8 mouse cellular contexts compared by ENCODE assay signal in genomic region chr5:143372818-143373217, GRCm38 (mm10). TPM values are rescaled to one million over a fixed set of nuclear protein-coding genes. Genes with fewer than 3 reads are reported as not detected.
DNase-seq lines count a peak whose midpoint lies in the region; ATAC-seq and TF ChIP-seq lines count a peak whose summit lies in the region.

No protein-coding gene starts in this region.

- intact Hi-C loops in heart, adult 2 months (cut with DNase I) = no loop called here
- intact Hi-C loops in heart, postnatal 25 days (cut with DNase I) = no loop called here
- intact Hi-C loops in gastrocnemius, postnatal 14 days (cut with DNase I; ENCODE audit: low total_unique reads) = no loop called here

- H3K9me3 ChIP-seq in hindbrain, postnatal 0 days (ENCODE audit: low read length) = no peaks in the 10 kb centered on the region
- no peaks in the 10 kb centered on the region for H3K9me3 ChIP-seq in midbrain, embryonic 11.5 days (ENCODE audit: control insufficient read depth, low read length)

- peak; percentile 60 for ATAC-seq in hindbrain, postnatal 0 days
- 0 out of 2 replicates have a peak, but pooled peaks have one; percentile 27 for ATAC-seq in midbrain, embryonic 11.5 days (ENCODE audit: low FRiP score)

- no peak overlapping the region; the same call in 1 of the 2 replicates for H3K4me3 ChIP-seq in heart, adult 2 months
- H3K4me3 ChIP-seq in hindbrain, postnatal 0 days (ENCODE audit: low read length) = peak overlapping the region; percentile 37
- peak overlapping the region; percentile 19; the same call in 1 of the 2 replicates for H3K4me3 ChIP-seq in midbrain, embryonic 11.5 days (ENCODE audit: low read depth, low read length)

- no peaks in the 10 kb centered on the region for H3K36me3 ChIP-seq in heart, adult 2 months (ENCODE audit: control insufficient read depth, insufficient read depth, low read length)
- no peaks in the 10 kb centered on the region for H3K36me3 ChIP-seq in hindbrain, postnatal 0 days (ENCODE audit: insufficient read depth, low read length)
- no peaks in the 10 kb centered on the region for H3K36me3 ChIP-seq in midbrain, embryonic 11.5 days (ENCODE audit: control insufficient read depth, insufficient read depth, low read length)

- H3K9ac ChIP-seq in heart, adult 2 months (ENCODE audit: low read depth, low read length) = no peak overlapping the region
- peak overlapping the region; percentile 39 for H3K9ac ChIP-seq in hindbrain, postnatal 0 days (replicated peaks; ENCODE audit: low read length)
- no peak overlapping the region for H3K9ac ChIP-seq in midbrain, embryonic 11.5 days (ENCODE audit: low read length)

- peaks cover 1% of the 10 kb centered on the region; the same call in 1 of the 2 replicates for H3K4me1 ChIP-seq in heart, adult 2 months (ENCODE audit: control insufficient read depth, insufficient read depth, low read length)
- H3K4me1 ChIP-seq in hindbrain, postnatal 0 days (ENCODE audit: insufficient read depth, low read length) = peaks cover 14% of the 10 kb centered on the region; the same call in 1 of the 2 replicates
- H3K4me1 ChIP-seq in midbrain, embryonic 11.5 days (ENCODE audit: control insufficient read depth, insufficient read depth, low read length) = peaks cover 5% of the 10 kb centered on the region; the same call in 1 of the 2 replicates

- no peaks in the 10 kb centered on the region for H3K79me2 ChIP-seq in heart, adult 2 months (replicated peaks; ENCODE audit: control insufficient read depth, insufficient read depth, low read length)

- H3K27ac ChIP-seq in heart, adult 2 months = no peak overlapping the region
- no peak overlapping the region for H3K27ac ChIP-seq in hindbrain, postnatal 0 days
- H3K27ac ChIP-seq in midbrain, embryonic 11.5 days (ENCODE audit: low read depth, low read length) = no peak overlapping the region

- WGBS in heart, adult 2 months = under 1% methylated on average over 35 of the region's 35 CpGs
- WGBS in hindbrain, postnatal 0 days = under 1% methylated on average over 35 of the region's 35 CpGs
- WGBS in midbrain, embryonic 11.5 days = 1% methylated on average over 35 of the region's 35 CpGs

- H3K27me3 ChIP-seq in heart, adult 2 months (ENCODE audit: control insufficient read depth, insufficient read depth, low read length) = peaks cover 8% of the 10 kb centered on the region
- peaks cover 28% of the 10 kb centered on the region for H3K27me3 ChIP-seq in hindbrain, postnatal 0 days (ENCODE audit: insufficient read depth, low read length)
- H3K27me3 ChIP-seq in midbrain, embryonic 11.5 days (ENCODE audit: control insufficient read depth, insufficient read depth, low read length) = peaks cover 69% of the 10 kb centered on the region

- TF ChIP-seq CTCF in heart, adult 2 months (IDR thresholded peaks at IDR 0.05) = peak; percentile 51
- peak; percentile 65 for TF ChIP-seq CTCF in hindbrain, postnatal 0 days (IDR thresholded peaks at IDR 0.05; ENCODE audit: low read depth)

- TF ChIP-seq EP300 in heart, adult 2 months (IDR thresholded peaks at IDR 0.05; ENCODE audit: insufficient read depth, low read depth, low read length) = no peak

- TF ChIP-seq POLR2A in heart, adult 2 months (IDR thresholded peaks at IDR 0.05; ENCODE audit: insufficient read depth, low read depth, low read length) = no peak

- no peak for DNase-seq in heart, adult 2 months
- no peak for DNase-seq in heart, postnatal 25 days (ENCODE audit: low spot score)
- DNase-seq in 3T3-L1 (ENCODE audit: low read depth, low spot score) = peak; percentile 25
- DNase-seq in embryo, embryonic 10 days (ENCODE audit: low spot score) = peak; percentile 52
- DNase-seq in hindbrain, postnatal 0 days (ENCODE audit: low spot score) = peak; percentile 60
- DNase-seq in midbrain, embryonic 11.5 days (ENCODE audit: low spot score, missing footprints) = peak; percentile 88
- no peak for DNase-seq in ovary, postnatal 36 days (ENCODE audit: low spot score)
- DNase-seq in gastrocnemius, postnatal 14 days = no peak

- H3K4me2 ChIP-seq in hindbrain, postnatal 0 days (ENCODE audit: low read depth, low read length) = peak overlapping the region; percentile 55
- H3K4me2 ChIP-seq in midbrain, embryonic 11.5 days = peak overlapping the region; percentile 42

RNA-seq across cellular contexts. Expression of gene Grid2ip, which starts 15.7 kb away (rescaled TPM):
- not detected for total RNA-seq in heart, adult 2 months (2021)
- polyA plus RNA-seq in heart, adult 2 months (2012; rRNA removed) = not detected in 2 replicates
- total RNA-seq in heart, postnatal 25 days (2021) = not detected
- 2.4 and 5.1 TPM in 2 replicates for total RNA-seq in hindbrain, postnatal 0 days (2014; rRNA removed)
- polyA plus RNA-seq in hindbrain, postnatal 0 days (2015; fragmentation: Nextera tagmentation; extraction: Ambion mirVana) = 1.2 and 2.3 TPM in 2 replicates
- 0.12 and 0.34 TPM in 2 replicates for polyA plus RNA-seq in midbrain, embryonic 11.5 days (2014; fragmentation: Nextera tagmentation; extraction: Ambion mirVana)
- not detected for total RNA-seq in gastrocnemius, postnatal 14 days (2021)

RNA-seq across cellular contexts. Expression of gene Kdelr2, which starts 30.8 kb away (rescaled TPM):
- 10 to 100 TPM; 49.6 to 52.3 TPM for total RNA-seq in heart, adult 2 months (2021)
- 50.5 and 76.6 TPM in 2 replicates for polyA plus RNA-seq in heart, adult 2 months (2012; rRNA removed)
- 10 to 100 TPM; 55.6 to 58.0 TPM for total RNA-seq in heart, postnatal 25 days (2021)
- total RNA-seq in hindbrain, postnatal 0 days (2014; rRNA removed) = 91.8 and 108 TPM in 2 replicates
- polyA plus RNA-seq in hindbrain, postnatal 0 days (2015; fragmentation: Nextera tagmentation; extraction: Ambion mirVana) = 140 and 143 TPM in 2 replicates
- polyA plus RNA-seq in midbrain, embryonic 11.5 days (2014; fragmentation: Nextera tagmentation; extraction: Ambion mirVana) = 187 and 190 TPM in 2 replicates
- 10 to 100 TPM; 51.1 to 70.2 TPM for total RNA-seq in gastrocnemius, postnatal 14 days (2021)

RNA-seq across cellular contexts. Expression of gene Zdhhc4, which starts 43.8 kb away (rescaled TPM):
- total RNA-seq in heart, adult 2 months (2021) = 10 to 100 TPM; 26.6 to 26.7 TPM
- 48.4 and 49.7 TPM in 2 replicates for polyA plus RNA-seq in heart, adult 2 months (2012; rRNA removed)
- total RNA-seq in heart, postnatal 25 days (2021) = 10 to 100 TPM; 26.4 to 29.8 TPM
- total RNA-seq in hindbrain, postnatal 0 days (2014; rRNA removed) = 79.6 and 84.4 TPM in 2 replicates
- polyA plus RNA-seq in hindbrain, postnatal 0 days (2015; fragmentation: Nextera tagmentation; extraction: Ambion mirVana) = 92.1 and 96.7 TPM in 2 replicates
- 68.1 and 73.7 TPM in 2 replicates for polyA plus RNA-seq in midbrain, embryonic 11.5 days (2014; fragmentation: Nextera tagmentation; extraction: Ambion mirVana)
- 10 to 100 TPM; 31.6 to 33.8 TPM for total RNA-seq in gastrocnemius, postnatal 14 days (2021)

RNA-seq across cellular contexts. Expression of gene E130309D02Rik, which starts 57.7 kb away (rescaled TPM):
- 10 to 100 TPM; 16.9 to 17.5 TPM for total RNA-seq in heart, adult 2 months (2021)
- polyA plus RNA-seq in heart, adult 2 months (2012; rRNA removed) = 13.1 and 13.3 TPM in 2 replicates
- total RNA-seq in heart, postnatal 25 days (2021) = 10 to 100 TPM; 14.1 to 17.2 TPM
- 42.0 and 44.4 TPM in 2 replicates for total RNA-seq in hindbrain, postnatal 0 days (2014; rRNA removed)
- polyA plus RNA-seq in hindbrain, postnatal 0 days (2015; fragmentation: Nextera tagmentation; extraction: Ambion mirVana) = 21.7 and 23.9 TPM in 2 replicates
- polyA plus RNA-seq in midbrain, embryonic 11.5 days (2014; fragmentation: Nextera tagmentation; extraction: Ambion mirVana) = 41.5 and 46.6 TPM in 2 replicates
- total RNA-seq in gastrocnemius, postnatal 14 days (2021) = 1 to 10 TPM; 8.3 to 9.4 TPM

Comparison
In these comparisons a context has a peak if more than half of its experiments do, and no peak if none do; other contexts are left out.
1. DNase-seq: peak in 3T3-L1 (single experiment), embryo, embryonic 10 days (single experiment), hindbrain, postnatal 0 days (single experiment) and midbrain, embryonic 11.5 days (single experiment); none in heart, adult 2 months (0 of 2), heart, postnatal 25 days (single experiment), ovary, postnatal 36 days (single experiment) and gastrocnemius, postnatal 14 days (single experiment).